Mouse (Mus musculus): ENCODE measurements at regions not wholly inside any gene's neighbourhood (a gene's known extent, or its start where the extent isn't known, plus 50 kb on each side); places are given as distances from the start of the nearest gene placed in this dataset.

DNA sequence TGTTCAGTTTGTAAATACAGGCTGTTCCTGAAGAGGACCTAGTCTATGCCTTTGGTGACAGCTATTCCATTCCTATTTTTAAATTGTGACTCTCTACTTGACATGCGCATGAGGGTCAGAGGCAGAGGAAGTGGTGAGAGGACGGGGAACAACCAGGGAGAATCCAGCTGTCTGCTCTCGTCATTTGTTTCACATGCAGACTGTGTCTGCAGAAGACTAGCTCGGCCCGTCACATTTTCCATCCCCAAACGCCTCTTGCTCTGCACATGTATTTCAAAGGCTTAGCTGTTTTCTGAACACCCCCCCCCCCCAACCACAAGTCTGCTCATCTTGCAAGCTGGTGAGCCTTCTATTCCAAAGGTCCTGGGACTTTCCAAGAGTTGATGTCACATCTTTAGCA lies 339.4 kb downstream of the Dhx35 start:
- TF ChIP-seq GATA1 (IDR thresholded peaks at IDR 0.05; ENCODE audit: low read depth, low read length) (no peak), POLR2A (IDR thresholded peaks at IDR 0.05; ENCODE audit: control insufficient read depth in 1 of 2, insufficient read depth in 1 of 2, low read depth in 1 of 2, low read length in 2 of 2, poor library complexity in 1 of 2) (no peak), E2F4 (IDR thresholded peaks at IDR 0.05; ENCODE audit: borderline replicate concordance, low read depth, low read length) (no peak), MXI1 (IDR thresholded peaks at IDR 0.05; ENCODE audit: low read depth, low read length) (no peak), MYC (IDR thresholded peaks at IDR 0.05; ENCODE audit: low read depth, low read length) (no peak), CTCF (IDR thresholded peaks at IDR 0.05 in 2 of 3, conservative IDR thresholded peaks at IDR 0.05 in 1 of 3; ENCODE audit: control insufficient read depth in 1 of 3, insufficient read depth in 1 of 3, low read depth in 2 of 3, low read length in 3 of 3, poor library complexity in 1 of 3, severe bottlenecking in 1 of 3) (no peak), EP300 (IDR thresholded peaks at IDR 0.05; ENCODE audit: low read depth in 1 of 2, low read length in 2 of 2) (no peak), CHD2 (IDR thresholded peaks at IDR 0.05; ENCODE audit: low read length) (no peak), ZKSCAN1 (IDR thresholded peaks at IDR 0.05; ENCODE audit: low read depth, low read length) (no peak), BHLHE40 (IDR thresholded peaks at IDR 0.05; ENCODE audit: borderline replicate concordance, low read depth, low read length) (no peak), ZC3H11A (IDR thresholded peaks at IDR 0.05; ENCODE audit: low read depth, low read length) (no peak), UBTF (IDR thresholded peaks at IDR 0.05; ENCODE audit: borderline replicate concordance, insufficient read depth, low read depth, low read length) (no peak)
